Mouse (Mus musculus) activated CD4-positive, CD25-positive, alpha-beta regulatory T cell, adult 9 weeks (primary cell): ENCODE measurements around the gene Smpd3. TPM values are rescaled to one million over a fixed set of nuclear protein-coding genes. Genes with fewer than 3 reads are reported as not detected.

ENCODE experiments used
- polyA plus RNA-seq: library from polyadenylated mRNA; unstranded; fragments of 100-300 nt; shearing (Covaris generic); gene quantifications from one replicate; pipeline ENCODE4 v1.2.1, GENCODE M21; 2017

Gene Smpd3
- polyA plus RNA-seq: not detected

DNA sequence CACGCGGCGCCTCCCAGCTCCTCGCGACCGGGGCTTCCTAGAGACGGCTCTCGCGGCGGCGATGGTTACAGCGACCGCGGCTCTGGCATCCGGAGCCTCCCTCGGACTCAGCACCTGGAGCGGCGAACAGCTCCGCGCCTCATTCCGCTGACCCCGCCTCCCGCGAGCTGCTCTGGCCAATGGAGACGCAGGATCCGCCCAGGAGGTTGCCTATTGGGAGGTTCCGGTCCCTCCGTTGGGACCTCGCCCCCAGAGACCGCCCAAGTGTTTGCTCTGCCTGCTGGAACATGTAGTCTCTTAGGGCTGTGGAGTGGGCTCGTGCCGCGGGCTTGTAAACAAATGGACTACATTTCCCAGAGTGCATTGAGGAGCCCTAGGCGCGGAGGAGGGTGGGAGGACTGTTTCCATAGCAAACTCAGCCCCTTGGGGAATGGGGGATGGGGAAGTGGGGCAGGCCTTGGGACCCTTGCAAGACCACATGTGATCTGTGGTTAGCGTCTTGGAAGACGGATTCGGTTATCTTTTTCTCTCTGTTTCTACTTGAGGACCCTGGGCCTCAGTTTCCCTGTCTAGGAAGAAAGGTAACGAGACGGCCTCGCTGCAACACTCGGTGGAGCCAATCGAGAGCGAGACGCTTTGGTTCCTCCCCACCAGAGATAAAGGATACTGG lies at the start of gene Smpd3:
Smpd3 (minus strand) TSS at position 137 of the 670 bp plus-strand sequence.

DNA sequence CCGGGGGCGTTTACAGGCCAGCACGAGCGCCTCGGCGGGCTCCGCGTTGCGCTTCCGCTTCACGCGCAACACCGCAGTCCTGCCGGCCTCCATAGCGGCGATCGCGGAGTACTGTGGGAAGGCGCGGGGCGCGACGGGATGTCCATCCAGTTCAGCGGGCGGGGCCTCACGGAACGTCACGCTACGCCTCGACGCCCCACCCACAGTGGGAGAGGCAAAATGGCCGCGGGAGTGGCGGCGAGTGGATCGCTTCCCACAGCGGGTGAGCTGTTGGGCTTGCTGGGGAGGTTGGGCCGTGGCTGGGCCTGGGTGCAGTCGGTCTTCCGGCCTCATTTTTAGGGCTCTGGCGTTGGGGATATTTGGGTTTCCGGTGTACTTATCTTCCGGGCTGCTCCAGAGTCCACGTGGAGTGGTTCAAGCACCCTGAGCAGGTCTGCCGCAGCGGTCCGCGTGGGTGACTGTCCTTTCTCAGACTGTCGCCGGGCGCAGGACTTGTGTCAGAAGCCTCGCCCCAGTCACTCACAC lies 126.9 kb downstream of the Smpd3 start, which contains the start of the genes Slc7a6os and Prmt7:
Slc7a6os (minus strand) TSS at position 115 of the 525 bp plus-strand sequence.
Prmt7 (plus strand) TSS at position 116 of the 525 bp plus-strand sequence.

Other genes with a start within 250 kb of the Smpd3 start
- 2.9 TPM for gene Esrp2, start 201.0 kb downstream of the Smpd3 start, polyA plus RNA-seq
- 14.3 TPM for gene Pla2g15, start 187.6 kb downstream of the Smpd3 start, polyA plus RNA-seq
- gene Slc7a6, start 169.1 kb downstream of the Smpd3 start, polyA plus RNA-seq: 43.4 TPM
- 43.9 TPM for gene Slc7a6os, start 127.1 kb downstream of the Smpd3 start, polyA plus RNA-seq
- 36.5 TPM for gene Prmt7, start 127.1 kb downstream of the Smpd3 start, polyA plus RNA-seq
- 6.4 TPM for gene Zfp90, start 77.3 kb upstream of the Smpd3 start, polyA plus RNA-seq
- gene 6030452D12Rik, start 162.5 kb upstream of the Smpd3 start, polyA plus RNA-seq: not detected
- not detected for gene Cdh3, start 172.9 kb upstream of the Smpd3 start, polyA plus RNA-seq
- gene Gm10073, start 235.5 kb upstream of the Smpd3 start, polyA plus RNA-seq: 8.4 TPM